Mouse (Mus musculus): ENCODE data around the gene Zim1. TPM values are rescaled to one million over a fixed set of nuclear protein-coding genes. Genes with fewer than 3 reads are reported as not detected.

The Zim1 gene
- polyA plus RNA-seq, 1 experiment from 2014 or later, result 0.73 TPM

GRCm38 (mm10) chr7:6636741-6637140, 59.5 kb downstream of the Zim1 start:
- TF ChIP-seq CTCF (IDR thresholded peaks at IDR 0.05; ENCODE audit: low read depth), result no peak
- H3K4me2 ChIP-seq (replicated peaks; ENCODE audit: low read depth), result no peak overlapping the region
- no peak overlapping the region for H3K9ac ChIP-seq (ENCODE audit: low read depth, low read length)
- 90% methylated on average over 4 of the region's 4 CpGs for WGBS
- no peaks in the 10 kb centered on the region for H3K36me3 ChIP-seq (ENCODE audit: control insufficient read depth, insufficient read depth)
- no peak overlapping the region for H3K4me3 ChIP-seq (ENCODE audit: low read depth, low read length)
- no peaks in the 10 kb centered on the region for H3K4me1 ChIP-seq (replicated peaks; ENCODE audit: control insufficient read depth, insufficient read depth, low read length)
- ATAC-seq, result no peak
- H3K27me3 ChIP-seq (replicated peaks; ENCODE audit: control insufficient read depth, insufficient read depth, low read length), result no peaks in the 10 kb centered on the region
- H3K9me3 ChIP-seq (ENCODE audit: control insufficient read depth), result no peaks in the 10 kb centered on the region
- no peak overlapping the region for H3K27ac ChIP-seq (ENCODE audit: low read depth, low read length)

GRCm38 (mm10) chr7:6635831-6636230, 60.4 kb downstream of the Zim1 start:
- WGBS, result 61% methylated on average over 3 of the region's 3 CpGs
- no peaks in the 10 kb centered on the region for H3K9me3 ChIP-seq (ENCODE audit: control insufficient read depth)
- H3K4me2 ChIP-seq (replicated peaks; ENCODE audit: low read depth), result no peak overlapping the region
- no peaks in the 10 kb centered on the region for H3K27me3 ChIP-seq (replicated peaks; ENCODE audit: control insufficient read depth, insufficient read depth, low read length)
- no peaks in the 10 kb centered on the region for H3K4me1 ChIP-seq (replicated peaks; ENCODE audit: control insufficient read depth, insufficient read depth, low read length)
- no peak for ATAC-seq
- no peak overlapping the region for H3K4me3 ChIP-seq (ENCODE audit: low read depth, low read length)
- no peak overlapping the region for H3K9ac ChIP-seq (ENCODE audit: low read depth, low read length)
- no peak for TF ChIP-seq CTCF (IDR thresholded peaks at IDR 0.05; ENCODE audit: low read depth)
- H3K36me3 ChIP-seq (ENCODE audit: control insufficient read depth, insufficient read depth), result no peaks in the 10 kb centered on the region
- no peak overlapping the region for H3K27ac ChIP-seq (ENCODE audit: low read depth, low read length)

Other genes starting within 250 kb of the Zim1 start
- not detected in 2 replicates for gene Olfr1336, start 240.3 kb downstream of the Zim1 start, polyA plus RNA-seq (2015; fragmentation: Nextera tagmentation; extraction: Ambion mirVana)
- not detected in 2 replicates for gene Olfr1346, start 229.3 kb downstream of the Zim1 start, polyA plus RNA-seq (2015; fragmentation: Nextera tagmentation; extraction: Ambion mirVana)
- not detected in 2 replicates for gene Olfr5, start 209.5 kb downstream of the Zim1 start, polyA plus RNA-seq (2015; fragmentation: Nextera tagmentation; extraction: Ambion mirVana)
- not detected in 2 replicates for gene Olfr1347, start 196.7 kb downstream of the Zim1 start, polyA plus RNA-seq (2015; fragmentation: Nextera tagmentation; extraction: Ambion mirVana)
- not detected in 2 replicates for gene Olfr1348, start 187.7 kb downstream of the Zim1 start, polyA plus RNA-seq (2015; fragmentation: Nextera tagmentation; extraction: Ambion mirVana)
- gene Olfr1349, start 173.5 kb downstream of the Zim1 start, polyA plus RNA-seq (2015; fragmentation: Nextera tagmentation; extraction: Ambion mirVana), result not detected in 2 replicates
- not detected in 2 replicates for gene Olfr1350, start 131.6 kb downstream of the Zim1 start, polyA plus RNA-seq (2015; fragmentation: Nextera tagmentation; extraction: Ambion mirVana)
- 15.6 and 16.6 TPM in 2 replicates for gene Peg3, start 34.0 kb upstream of the Zim1 start, polyA plus RNA-seq (2015; fragmentation: Nextera tagmentation; extraction: Ambion mirVana)
- gene Usp29, start 34.1 kb upstream of the Zim1 start, polyA plus RNA-seq (2015; fragmentation: Nextera tagmentation; extraction: Ambion mirVana), result 0.68 and 0.71 TPM in 2 replicates

Measured in intestine, postnatal 0 days (tissue).